Mouse (Mus musculus) neural tube, embryonic 13.5 days (tissue): ENCODE measurements around the gene Crybg2. TPM values are rescaled to one million over a fixed set of nuclear protein-coding genes. Genes with fewer than 3 reads are reported as not detected.

Experiments used
- ATAC-seq: fragments of 200-750 bp; cut with Nextera tagmentation; 2 replicates; pipeline ENCODE4 v1.8.0; 2017; ENCODE audit warnings: low read depth, mild to moderate bottlenecking, moderate TSS enrichment, moderate library complexity
- H3K27ac ChIP-seq: fragments of 300-500 bp; sonication (generic); replicated peaks from 2 replicates; pipeline ENCODE4 v1.5.1; 2015; ENCODE audit warnings: moderate library complexity, mild to moderate bottlenecking, inconsistent platforms
- H3K27me3 ChIP-seq: fragments of 300-500 bp; sonication (generic); 2 replicates; pipeline ENCODE4 v1.6.1; 2015; ENCODE audit warnings: mild to moderate bottlenecking, inconsistent platforms
- H3K36me3 ChIP-seq: fragments of 300-500 bp; sonication (generic); 2 replicates; pipeline ENCODE4 v1.6.1; 2015; ENCODE audit warnings: mild to moderate bottlenecking, inconsistent platforms
- H3K4me1 ChIP-seq: fragments of 300-500 bp; sonication (generic); replicated peaks from 2 replicates; pipeline ENCODE4 v1.6.1; 2015; ENCODE audit warnings: inconsistent platforms
- H3K4me2 ChIP-seq: fragments of 300-500 bp; sonication (generic); 2 replicates; pipeline ENCODE4 v1.6.1; 2015; ENCODE audit warnings: inconsistent platforms, mild to moderate bottlenecking, moderate library complexity
- H3K4me3 ChIP-seq: fragments of 300-500 bp; sonication (generic); 2 replicates; pipeline ENCODE4 v1.5.1; 2015; ENCODE audit warnings: mild to moderate bottlenecking, inconsistent platforms
- H3K9ac ChIP-seq: fragments of 300-500 bp; sonication (generic); 2 replicates; pipeline ENCODE4 v1.6.1; 2015; ENCODE audit warnings: moderate library complexity, mild to moderate bottlenecking, inconsistent platforms
- H3K9me3 ChIP-seq: fragments of 300-500 bp; sonication (generic); 2 replicates; pipeline ENCODE4 v1.6.1; 2016; ENCODE audit warnings: inconsistent platforms
- WGBS: fragments of 180-500 bp; shearing (Covaris S2); methylation state at CpG from one replicate; pipeline ENCODE4 v1.1.7; 2015; 5-methylcytosine and 5-hydroxymethylcytosine counted together
- polyA plus RNA-seq: library from polyadenylated mRNA; unstranded; fragments of >200 nt; fragmentation: Nextera tagmentation; extraction: Ambion mirVana; gene quantifications from 2 replicates; pipeline ENCODE4 v1.2.1, GENCODE M21; 2015

Gene Crybg2
- polyA plus RNA-seq = 1.3 and 1.7 TPM in 2 replicates

DNA sequence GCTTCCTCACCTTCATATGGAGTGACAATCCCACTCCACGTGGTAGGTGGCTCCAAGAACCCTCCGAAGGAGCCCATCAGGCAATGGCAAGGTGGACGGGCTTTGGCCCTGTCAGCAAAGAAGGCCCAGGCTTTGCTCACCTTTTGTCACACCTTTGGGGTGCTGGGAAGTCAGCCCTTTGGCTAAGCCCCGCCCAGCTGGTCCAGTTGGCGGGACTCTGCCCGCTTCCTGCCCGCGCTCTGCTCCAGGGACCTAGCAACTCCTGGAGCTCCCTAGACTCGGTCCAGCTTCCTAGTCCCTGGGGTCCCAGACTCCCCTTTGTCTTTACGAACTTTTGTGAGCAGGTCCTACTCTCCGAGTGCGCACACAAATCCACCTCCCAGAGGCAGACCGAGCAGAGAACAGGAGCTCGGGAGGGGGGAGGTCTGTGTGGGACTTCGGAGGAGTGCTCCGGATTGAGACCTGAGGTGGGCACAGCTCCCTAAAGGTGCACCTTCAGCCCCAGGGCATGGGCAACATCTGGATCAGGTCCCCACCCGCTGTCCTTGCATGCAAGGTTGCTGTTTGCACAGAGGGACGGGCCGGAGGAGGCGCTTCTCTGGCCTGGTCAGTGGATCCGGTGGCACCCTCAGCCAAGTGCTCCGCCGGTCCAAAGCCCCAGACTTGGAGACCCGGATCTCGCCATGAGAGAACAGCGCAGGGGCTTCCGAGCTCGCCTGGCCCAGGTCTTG is at the start of gene Crybg2:
Gene Crybg2, plus strand, starts transcription at position 681 of the 731 bp plus-strand sequence.
- WGBS = 42% methylated on average over 28 of the region's 28 CpGs
- Histone ChIP-seq H3K27me3 (peaks cover 19% of the 10 kb centered on the region), H3K27ac (no peak within 1 kb of the TSS), H3K4me1 (no peaks in the 10 kb centered on the region), H3K9ac (no peak within 1 kb of the TSS), H3K4me2 (no peak within 1 kb of the TSS), H3K36me3 (no peaks in the 10 kb centered on the region), H3K4me3 (no peak within 1 kb of the TSS), H3K9me3 (no peaks in the 10 kb centered on the region)
- ATAC-seq = no peak

DNA sequence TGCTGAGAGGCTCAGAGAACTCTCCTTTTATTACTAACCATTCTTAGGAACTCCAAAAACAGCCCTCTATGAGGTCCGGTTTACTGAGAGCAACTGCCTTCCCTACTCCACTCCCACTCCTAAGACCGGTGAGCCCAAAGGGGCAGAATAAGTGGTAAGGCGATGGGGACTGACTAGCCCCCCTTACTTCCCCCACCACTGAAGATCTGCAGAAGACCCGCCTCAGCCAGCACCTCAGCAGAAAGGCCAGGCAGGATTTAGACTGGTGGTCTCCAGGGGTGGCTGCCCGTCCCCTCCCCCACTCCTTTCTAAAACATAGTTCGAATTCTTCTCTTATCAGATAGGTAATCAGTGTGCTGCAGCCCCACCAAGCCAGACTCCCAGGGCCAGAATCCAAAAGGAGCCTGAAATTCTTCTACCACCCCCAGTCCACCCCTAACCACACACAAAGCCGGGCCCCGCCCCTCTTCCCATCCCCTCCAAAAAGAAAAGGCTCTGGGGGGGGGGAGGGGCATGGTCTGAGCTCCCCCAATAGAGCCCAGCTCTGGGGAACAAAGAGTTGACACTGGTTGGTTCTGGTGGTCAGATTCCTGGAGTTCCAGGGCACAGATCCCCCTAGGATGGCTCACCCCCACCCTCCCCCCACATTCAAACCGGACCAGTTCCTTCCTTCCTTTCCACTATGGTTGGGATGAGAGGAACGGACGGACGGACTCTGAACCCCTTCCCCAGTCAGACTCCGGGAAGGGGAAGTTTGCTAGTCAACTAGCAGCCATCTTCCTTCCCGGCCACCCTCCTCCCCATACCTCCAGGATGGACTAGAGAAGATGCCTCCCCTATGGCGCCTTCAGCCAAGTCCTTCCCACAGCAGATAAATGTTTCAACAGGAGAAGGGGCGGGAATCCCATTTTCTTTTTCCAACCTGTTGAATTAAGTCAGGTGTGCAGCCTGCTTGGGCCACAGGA is 48.9 kb upstream of the Crybg2 start:
- no peak overlapping the region for H3K4me3 ChIP-seq
- no peak overlapping the region for H3K4me2 ChIP-seq
- H3K9ac ChIP-seq = no peak overlapping the region
- WGBS = 9% methylated on average over 16 of the region's 16 CpGs
- ATAC-seq = no peak
- H3K36me3 ChIP-seq = no peaks in the 10 kb centered on the region
- peaks cover 5% of the 10 kb centered on the region for H3K27me3 ChIP-seq
- no peak overlapping the region for H3K27ac ChIP-seq
- H3K9me3 ChIP-seq = no peaks in the 10 kb centered on the region
- H3K4me1 ChIP-seq = peaks cover 16% of the 10 kb centered on the region

DNA sequence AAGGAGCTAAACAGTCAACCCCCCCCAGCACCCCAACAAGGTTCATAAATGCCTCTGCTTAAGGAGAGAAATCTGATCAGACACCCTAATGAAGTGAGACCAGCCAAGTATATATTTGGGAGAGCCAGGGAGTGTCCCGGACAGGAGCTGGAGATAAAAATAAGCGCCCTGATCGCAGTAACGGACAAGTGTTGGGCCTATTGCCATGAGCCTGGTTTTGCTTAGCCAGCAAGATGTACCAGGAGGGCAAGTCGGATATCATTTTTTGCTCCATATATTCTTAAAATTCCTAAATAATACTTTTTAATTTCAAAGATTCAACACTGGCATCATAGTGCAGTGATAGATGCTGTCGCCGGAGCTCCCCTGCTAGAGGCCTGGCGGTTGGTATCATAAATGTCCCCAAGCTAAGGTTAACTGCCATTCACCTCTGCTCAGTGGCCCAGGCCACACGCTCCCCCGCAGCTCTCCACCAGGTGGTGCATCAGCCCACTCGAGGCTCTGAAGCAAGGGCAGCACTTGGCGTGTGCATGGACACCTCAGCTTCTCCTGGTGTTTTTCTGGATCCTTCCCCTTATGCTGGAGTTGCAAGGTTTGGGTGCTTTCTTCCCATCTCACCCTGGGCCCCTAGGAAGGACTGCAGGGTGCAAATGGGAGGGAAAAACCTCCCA is 47.6 kb upstream of the Crybg2 start:
- Histone ChIP-seq H3K4me2 (no peak overlapping the region), H3K9ac (no peak overlapping the region), H3K4me1 (peaks cover 29% of the 10 kb centered on the region), H3K36me3 (no peaks in the 10 kb centered on the region), H3K9me3 (no peaks in the 10 kb centered on the region), H3K27me3 (peaks cover 17% of the 10 kb centered on the region), H3K27ac (no peak overlapping the region), H3K4me3 (no peak overlapping the region)
- 39% methylated on average over 12 of the region's 12 CpGs for WGBS
- ATAC-seq = no peak

DNA sequence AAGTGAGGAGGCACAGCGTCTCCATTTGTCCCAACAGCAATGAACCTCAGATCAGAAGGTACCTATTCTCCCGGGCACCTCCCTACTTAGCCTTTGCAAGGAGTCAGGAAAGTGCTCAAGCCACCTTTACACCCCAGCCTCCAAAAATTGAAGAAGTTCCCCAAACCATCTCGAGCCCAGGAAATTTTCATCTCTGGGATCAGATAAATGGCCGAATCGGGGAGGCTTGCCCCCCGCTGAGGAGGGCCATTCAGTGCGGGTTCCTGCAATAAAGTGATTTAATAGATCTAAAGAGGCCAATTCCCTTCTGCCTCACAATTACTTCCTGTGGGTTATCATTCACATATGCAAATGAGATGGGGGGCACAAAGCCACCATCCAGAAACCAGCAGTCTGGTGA is 44.4 kb upstream of the Crybg2 start:
- WGBS = 3% methylated on average over 7 of the region's 7 CpGs
- peaks cover 50% of the 10 kb centered on the region for H3K4me1 ChIP-seq

DNA sequence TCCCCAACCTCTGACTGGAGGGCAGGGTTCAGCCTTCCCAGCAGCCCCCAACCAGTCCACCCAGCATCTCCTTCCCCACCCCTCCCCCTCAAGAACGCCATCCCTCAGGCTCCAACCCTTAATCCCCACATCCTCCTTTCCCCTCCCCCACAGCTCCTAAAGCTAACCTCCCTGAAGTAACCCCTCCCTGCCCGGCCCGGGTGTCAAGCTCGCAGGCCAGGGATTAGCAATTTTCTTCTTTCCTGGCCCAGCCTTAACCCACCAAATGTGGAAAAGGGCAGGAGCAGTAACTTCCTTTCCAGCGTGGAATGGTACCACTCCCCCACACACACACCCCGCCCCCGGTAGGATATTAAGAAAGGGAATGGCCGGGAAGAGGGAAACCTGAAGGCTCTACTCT is 43.8 kb upstream of the Crybg2 start:
- peak overlapping the region; percentile 55; the same call in 1 of the 2 replicates for H3K4me2 ChIP-seq
- H3K36me3 ChIP-seq = no peaks in the 10 kb centered on the region
- ATAC-seq = no peak
- whole genome bisulfite sequencing = under 1% methylated on average over 8 of the region's 8 CpGs
- peaks cover 29% of the 10 kb centered on the region for H3K27me3 ChIP-seq
- no peaks in the 10 kb centered on the region for H3K9me3 ChIP-seq
- peaks cover 44% of the 10 kb centered on the region for H3K4me1 ChIP-seq
- H3K27ac ChIP-seq = no peak overlapping the region
- H3K9ac ChIP-seq = no peak overlapping the region
- H3K4me3 ChIP-seq = no peak overlapping the region

More for the DNA sequence above, 44.4 kb upstream of the Crybg2 start:
- Histone ChIP-seq H3K27ac (no peak overlapping the region), H3K4me2 (no peak overlapping the region), H3K27me3 (peaks cover 29% of the 10 kb centered on the region), H3K9ac (no peak overlapping the region), H3K4me3 (no peak overlapping the region), H3K36me3 (no peaks in the 10 kb centered on the region), H3K9me3 (no peaks in the 10 kb centered on the region)
- no peak for ATAC-seq

DNA sequence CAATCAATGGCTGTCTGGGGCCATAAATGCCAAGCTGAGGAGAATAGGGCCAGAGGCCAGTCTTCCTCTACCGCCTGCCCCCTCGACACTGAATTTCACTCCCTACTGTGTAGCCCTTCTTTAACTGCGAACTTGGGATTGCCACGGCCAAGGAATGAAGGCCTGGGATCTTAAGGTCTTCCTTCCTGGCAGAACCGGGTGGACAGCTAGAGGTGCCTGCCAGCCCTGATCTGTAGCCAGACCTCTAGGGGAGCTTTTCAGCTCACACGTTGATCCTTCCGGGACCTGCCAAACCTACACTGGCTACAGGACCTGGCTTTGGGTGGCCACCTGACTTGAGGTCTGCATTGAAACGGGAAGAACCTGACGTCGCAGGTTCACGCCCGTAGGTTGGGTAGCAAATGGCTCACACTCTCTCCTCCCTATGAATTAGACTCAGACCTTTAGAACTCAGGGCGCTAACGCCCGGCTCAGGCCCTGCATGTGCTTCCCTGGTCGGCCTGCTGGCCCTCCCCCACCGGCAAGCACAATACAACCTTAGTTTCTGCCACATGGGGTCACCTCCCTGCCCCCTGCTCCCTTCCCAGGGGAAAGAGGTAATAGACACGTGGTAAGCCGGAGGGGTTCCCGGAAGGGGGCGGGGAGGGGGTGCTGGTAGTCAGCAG is 43.3 kb upstream of the Crybg2 start:
- H3K4me1 ChIP-seq = peaks cover 43% of the 10 kb centered on the region
- peak overlapping the region; percentile 33 for H3K4me3 ChIP-seq
- H3K9ac ChIP-seq = 0 out of 2 replicates have a peak overlapping the region, but pooled peaks have one; percentile 39
- peaks cover 26% of the 10 kb centered on the region for H3K27me3 ChIP-seq
- no peak overlapping the region for H3K27ac ChIP-seq
- peak overlapping the region; percentile 55 for H3K4me2 ChIP-seq
- ATAC-seq = no peak
- no peaks in the 10 kb centered on the region for H3K9me3 ChIP-seq
- no peaks in the 10 kb centered on the region for H3K36me3 ChIP-seq
- WGBS = 2% methylated on average over 21 of the region's 21 CpGs

DNA sequence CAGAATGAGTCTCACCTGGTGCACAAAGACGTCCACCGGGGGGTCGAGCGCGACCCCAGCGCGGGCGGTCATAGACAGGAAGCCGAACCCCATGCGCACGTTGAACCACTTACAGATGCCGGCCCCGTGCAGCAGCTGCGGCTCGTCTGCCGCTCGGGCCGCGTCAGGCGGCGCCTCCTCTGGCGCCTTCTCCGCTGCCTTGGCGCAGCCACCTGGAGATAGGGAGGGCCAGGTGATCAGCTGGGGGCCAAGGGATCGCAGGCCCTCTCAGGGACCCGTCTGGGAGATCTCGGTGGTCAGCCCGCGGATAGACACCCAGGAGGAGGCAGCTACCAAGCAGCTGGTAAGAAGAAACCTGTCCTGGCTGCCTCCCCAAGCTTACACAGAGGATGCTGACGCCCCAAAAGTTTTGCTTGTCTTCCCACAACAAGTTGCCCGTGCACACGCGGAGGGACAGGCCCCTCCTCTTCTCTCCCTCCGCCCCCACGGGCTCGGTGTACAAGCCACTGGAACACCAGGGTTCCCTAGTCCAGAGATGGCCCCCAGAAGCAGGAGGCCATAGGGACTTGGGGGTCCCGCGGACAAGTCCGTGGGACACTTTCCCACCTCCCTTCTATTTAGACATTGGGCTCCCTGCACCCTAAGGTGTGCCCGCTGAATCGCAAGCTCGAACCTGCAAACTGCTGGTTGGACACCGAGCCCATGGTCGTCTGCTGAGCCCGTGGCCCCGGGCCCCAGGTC is 42.4 kb upstream of the Crybg2 start:
- no peaks in the 10 kb centered on the region for H3K9me3 ChIP-seq
- peak overlapping the region; percentile 55 for H3K4me2 ChIP-seq
- no peak; the same call in 1 of the 2 replicates for ATAC-seq
- no peaks in the 10 kb centered on the region for H3K36me3 ChIP-seq
- H3K4me1 ChIP-seq = peaks cover 43% of the 10 kb centered on the region
- WGBS = under 1% methylated on average over 46 of the region's 46 CpGs
- H3K4me3 ChIP-seq = peak overlapping the region; percentile 33
- H3K27me3 ChIP-seq = peaks cover 25% of the 10 kb centered on the region
- no peak overlapping the region for H3K27ac ChIP-seq
- H3K9ac ChIP-seq = peak overlapping the region; percentile 39; the same call in 1 of the 2 replicates

DNA sequence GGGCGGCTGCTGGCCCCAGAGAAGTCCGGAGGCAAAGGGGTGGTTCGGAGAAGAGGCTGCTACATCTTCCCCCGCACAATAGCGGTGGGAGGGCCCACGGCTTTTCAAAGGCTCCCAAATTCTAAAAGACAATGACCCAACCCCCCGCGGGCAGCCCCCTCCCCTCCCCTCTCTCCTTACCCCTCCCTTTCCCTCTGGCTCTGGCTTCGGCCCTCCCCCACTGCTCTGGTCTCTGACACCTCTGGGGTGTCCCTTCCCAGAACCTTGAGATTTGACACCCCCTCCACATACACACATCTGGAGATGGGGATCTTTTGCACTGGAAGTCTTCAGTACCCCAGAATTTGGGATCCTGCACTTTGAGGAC is 41.9 kb upstream of the Crybg2 start, which contains the start of gene Lin28a:
Gene Lin28a, minus strand, starts transcription at position 63 of the 367 bp plus-strand sequence.
- ATAC-seq = no peak
- peaks cover 25% of the 10 kb centered on the region for H3K27me3 ChIP-seq
- peak within 1 kb of the TSS; percentile 39 for H3K9ac ChIP-seq
- peaks cover 43% of the 10 kb centered on the region for H3K4me1 ChIP-seq
- H3K36me3 ChIP-seq = no peaks in the 10 kb centered on the region
- peak within 1 kb of the TSS; percentile 33 for H3K4me3 ChIP-seq
- no peaks in the 10 kb centered on the region for H3K9me3 ChIP-seq
- H3K4me2 ChIP-seq = peak within 1 kb of the TSS; percentile 55
- 0% methylated on average over 9 of the region's 9 CpGs for WGBS
- peak within 1 kb of the TSS; percentile 68 for H3K27ac ChIP-seq

DNA sequence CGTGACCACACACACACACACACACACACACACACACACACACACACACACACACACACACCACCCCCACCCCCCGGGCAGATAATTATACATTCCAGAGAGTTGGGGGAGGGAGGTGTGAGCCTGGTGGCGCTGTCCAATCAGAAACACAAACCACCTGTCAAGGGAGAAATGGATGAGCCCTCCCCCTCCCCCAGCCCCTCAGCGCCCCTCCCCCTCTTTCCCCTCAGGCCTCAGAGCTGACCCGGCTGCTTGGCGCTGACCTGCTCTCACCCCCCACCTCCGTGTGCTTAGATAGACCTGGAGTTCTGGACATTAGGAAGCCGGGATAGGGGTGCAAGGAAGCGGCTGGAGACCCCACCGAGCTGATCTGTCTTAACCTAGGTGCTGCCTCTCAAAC is 41.4 kb upstream of the Crybg2 start:
- no peaks in the 10 kb centered on the region for H3K36me3 ChIP-seq
- H3K4me1 ChIP-seq = peaks cover 43% of the 10 kb centered on the region
- peak overlapping the region; percentile 27 for H3K9ac ChIP-seq
- H3K9me3 ChIP-seq = no peaks in the 10 kb centered on the region
- 0% methylated on average over 8 of the region's 10 CpGs for WGBS
- ATAC-seq = peak; percentile 28; the same call in 1 of the 2 replicates
- H3K27me3 ChIP-seq = peaks cover 25% of the 10 kb centered on the region
- peak overlapping the region; percentile 55 for H3K4me2 ChIP-seq
- H3K4me3 ChIP-seq = peak overlapping the region; percentile 22
- H3K27ac ChIP-seq = peak overlapping the region; percentile 68

DNA sequence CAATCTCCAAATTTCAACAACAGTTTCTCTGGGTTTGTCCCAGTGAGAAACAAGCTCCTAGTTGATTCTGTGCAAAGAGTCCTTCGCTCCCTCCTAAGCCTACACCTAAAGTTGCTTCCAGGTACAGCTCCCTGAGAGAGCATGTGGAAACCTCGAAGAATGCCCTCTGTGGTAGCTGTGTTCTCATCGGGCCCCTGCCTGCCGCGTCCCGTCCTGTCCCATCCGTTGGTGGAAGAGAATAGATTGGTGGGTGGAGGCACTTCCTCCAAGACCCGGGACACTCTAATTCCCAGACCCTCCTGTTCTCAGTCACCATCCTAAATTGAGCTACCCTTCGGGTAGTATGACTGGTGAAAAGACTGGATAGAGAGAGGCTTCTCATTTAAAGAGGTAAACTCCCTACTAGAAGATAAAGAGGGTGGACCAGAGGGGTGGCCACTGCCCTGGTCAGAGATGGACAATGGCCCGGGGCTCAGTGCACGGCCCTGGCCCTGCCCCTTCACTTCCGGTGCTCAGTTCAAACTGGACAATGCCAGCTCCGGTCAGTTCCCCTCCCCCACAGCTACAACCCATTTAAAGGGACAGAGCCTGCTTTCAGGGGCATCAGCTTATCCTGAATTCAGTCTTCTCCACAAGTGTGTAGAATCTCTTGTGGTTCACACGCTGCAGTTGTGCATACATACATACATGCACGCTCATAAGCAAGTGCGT is 40.8 kb upstream of the Crybg2 start:
- peak overlapping the region; percentile 27 for H3K9ac ChIP-seq
- peak overlapping the region; percentile 68 for H3K27ac ChIP-seq
- ATAC-seq = peak; percentile 71; the same call in 1 of the 2 replicates
- peaks cover 25% of the 10 kb centered on the region for H3K27me3 ChIP-seq
- H3K4me1 ChIP-seq = peaks cover 43% of the 10 kb centered on the region
- peak overlapping the region; percentile 55 for H3K4me2 ChIP-seq
- WGBS = 2% methylated on average over 16 of the region's 16 CpGs
- H3K36me3 ChIP-seq = no peaks in the 10 kb centered on the region
- H3K4me3 ChIP-seq = peak overlapping the region; percentile 22
- H3K9me3 ChIP-seq = no peaks in the 10 kb centered on the region
